ENCODE assay signal across 11 mouse cellular contexts in genomic region chr9:29833781-29834180, GRCm38 (mm10).
DNase-seq lines count a peak whose midpoint lies in the region; ATAC-seq lines count a peak whose summit lies in the region.
"Had no signal": no experiment of that assay in that cellular context is flagged by ENCODE, and none has a peak within 500 bp of the region (broad histone marks: within the 10 kb centered on the region; RNA-seq: fewer than 3 reads in every experiment).

No protein-coding gene starts in this region.

- H3K4me3 ChIP-seq in kidney, embryonic 14.5 days (ENCODE audit: low read length), result no peak overlapping the region
- H3K4me3 ChIP-seq in forebrain, embryonic 16.5 days (replicated peaks; ENCODE audit: low read length), result no peak overlapping the region
- H3K4me3 ChIP-seq in limb, embryonic 11.5 days (ENCODE audit: low read depth, low read length), result no peak overlapping the region
- no peak overlapping the region for H3K4me3 ChIP-seq in neural tube, embryonic 13.5 days

- H3K27ac ChIP-seq in kidney, embryonic 14.5 days (ENCODE audit: low read depth, low read length), result no peak overlapping the region
- H3K27ac ChIP-seq in forebrain, embryonic 16.5 days (ENCODE audit: low read length), result peak overlapping the region; percentile 58
- 0 out of 2 replicates have a peak overlapping the region, but pooled peaks have one; percentile 21 for H3K27ac ChIP-seq in limb, embryonic 11.5 days (replicated peaks; ENCODE audit: low read depth, low read length)
- peak overlapping the region; percentile 75 for H3K27ac ChIP-seq in neural tube, embryonic 13.5 days (replicated peaks)

- H3K9me3 ChIP-seq in kidney, embryonic 14.5 days (ENCODE audit: control insufficient read depth, low read length), result no peaks in the 10 kb centered on the region
- no peaks in the 10 kb centered on the region for H3K9me3 ChIP-seq in forebrain, embryonic 16.5 days (ENCODE audit: control insufficient read depth, low read length)
- H3K9me3 ChIP-seq in limb, embryonic 11.5 days (ENCODE audit: control insufficient read depth, low read length), result no peaks in the 10 kb centered on the region
- H3K9me3 ChIP-seq in neural tube, embryonic 13.5 days, result no peaks in the 10 kb centered on the region

- H3K4me1 ChIP-seq in kidney, embryonic 14.5 days (ENCODE audit: control insufficient read depth, insufficient read depth, low read length), result no peaks in the 10 kb centered on the region
- H3K4me1 ChIP-seq in forebrain, embryonic 16.5 days (replicated peaks; ENCODE audit: control insufficient read depth, insufficient read depth, low read length), result peaks cover 30% of the 10 kb centered on the region
- H3K4me1 ChIP-seq in limb, embryonic 11.5 days (ENCODE audit: control insufficient read depth, insufficient read depth, low read length), result peaks cover 17% of the 10 kb centered on the region
- H3K4me1 ChIP-seq in neural tube, embryonic 13.5 days (replicated peaks), result peaks cover 84% of the 10 kb centered on the region

- WGBS in kidney, embryonic 14.5 days, result 51% methylated on average over 2 of the region's 2 CpGs
- WGBS in forebrain, embryonic 16.5 days, result 26% methylated on average over 2 of the region's 2 CpGs
- WGBS in limb, embryonic 11.5 days, result 1% methylated on average over 2 of the region's 2 CpGs
- WGBS in neural tube, embryonic 13.5 days, result 23% methylated on average over 2 of the region's 2 CpGs

- H3K4me2 ChIP-seq in kidney, embryonic 14.5 days (replicated peaks; ENCODE audit: low read depth, low read length), result no peak overlapping the region
- no peak overlapping the region for H3K4me2 ChIP-seq in forebrain, embryonic 16.5 days (ENCODE audit: low read length)
- no peak overlapping the region for H3K4me2 ChIP-seq in limb, embryonic 11.5 days (ENCODE audit: low read depth, severe bottlenecking)
- no peak overlapping the region for H3K4me2 ChIP-seq in neural tube, embryonic 13.5 days
- H3K4me2 ChIP-seq: lung, embryonic 14.5 days had no signal

- DNase-seq in kidney, adult 11 months, result no peak
- DNase-seq in limb, embryonic 11.5 days (ENCODE audit: low spot score), result peak; percentile 66
- no peak for DNase-seq in urinary bladder, postnatal 10 days (ENCODE audit: low spot score)
- DNase-seq in adrenal gland, postnatal 36 days, result no peak
- DNase-seq in right cerebral cortex, postnatal 4 days, result no peak
- DNase-seq: kidney, postnatal 14 days; lung, embryonic 14.5 days had no signal

- H3K36me3 ChIP-seq in kidney, embryonic 14.5 days (ENCODE audit: control insufficient read depth, insufficient read depth, low read length), result no peaks in the 10 kb centered on the region
- no peaks in the 10 kb centered on the region for H3K36me3 ChIP-seq in forebrain, embryonic 16.5 days (ENCODE audit: control insufficient read depth, insufficient read depth)
- H3K36me3 ChIP-seq in limb, embryonic 11.5 days (ENCODE audit: control insufficient read depth, insufficient read depth, low read length), result no peaks in the 10 kb centered on the region
- H3K36me3 ChIP-seq in neural tube, embryonic 13.5 days, result no peaks in the 10 kb centered on the region
- H3K36me3 ChIP-seq: G1E had no signal

- H3K9ac ChIP-seq in kidney, embryonic 14.5 days (ENCODE audit: low read depth, low read length), result no peak overlapping the region
- no peak overlapping the region; the same call in 1 of the 2 replicates for H3K9ac ChIP-seq in forebrain, embryonic 16.5 days (replicated peaks; ENCODE audit: low read depth, low read length)
- no peak overlapping the region for H3K9ac ChIP-seq in limb, embryonic 11.5 days (ENCODE audit: low read length)
- H3K9ac ChIP-seq in neural tube, embryonic 13.5 days, result no peak overlapping the region
- H3K9ac ChIP-seq: lung, embryonic 14.5 days had no signal

- no peaks in the 10 kb centered on the region for H3K27me3 ChIP-seq in kidney, embryonic 14.5 days (ENCODE audit: control insufficient read depth, insufficient read depth, low read length)
- no peaks in the 10 kb centered on the region for H3K27me3 ChIP-seq in forebrain, embryonic 16.5 days (replicated peaks; ENCODE audit: control insufficient read depth, insufficient read depth, low read length)
- H3K27me3 ChIP-seq in limb, embryonic 11.5 days (ENCODE audit: control insufficient read depth, insufficient read depth, low read length), result no peaks in the 10 kb centered on the region
- H3K27me3 ChIP-seq in neural tube, embryonic 13.5 days, result no peaks in the 10 kb centered on the region

- ATAC-seq in kidney, embryonic 14.5 days (ENCODE audit: low FRiP score, low TSS enrichment), result 0 out of 2 replicates have a peak, but pooled peaks have one; percentile 46
- peak; percentile 19; the same call in 1 of the 2 replicates for ATAC-seq in forebrain, embryonic 16.5 days
- ATAC-seq in limb, embryonic 11.5 days (ENCODE audit: insufficient number of reproducible peaks, low FRiP score, low TSS enrichment, low read depth), result no peak
- ATAC-seq in neural tube, embryonic 13.5 days (ENCODE audit: low read depth), result peak; percentile 29; the same call in 1 of the 2 replicates
